ENCODE assay signal across 21 mouse cellular contexts in the genomic region with DNA sequence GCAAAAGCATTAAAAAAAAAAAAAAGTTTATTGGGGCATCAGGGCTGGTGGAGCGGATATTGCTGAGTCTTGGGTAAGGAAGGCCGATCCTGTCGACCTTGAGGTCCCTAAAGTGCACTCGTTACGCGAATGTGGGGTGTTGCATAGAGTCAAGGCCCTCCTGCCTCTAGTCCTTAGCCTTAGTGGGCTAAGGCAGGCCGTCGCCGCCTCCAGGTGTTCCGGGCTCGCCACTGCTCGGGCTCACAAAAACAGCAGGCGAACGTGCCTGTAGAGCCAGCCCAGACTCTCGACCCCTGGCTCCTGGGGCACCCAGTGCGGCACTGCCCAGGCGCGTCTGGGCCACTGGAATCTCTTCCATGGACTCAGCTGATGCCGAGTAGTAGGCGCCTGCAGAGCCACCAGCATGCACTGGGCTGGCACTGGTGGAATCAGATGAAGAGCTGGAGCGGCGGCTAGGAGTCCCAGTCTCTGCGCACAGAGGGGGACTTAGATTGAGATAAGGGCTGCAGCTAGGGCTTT. TPM values are rescaled to one million over a fixed set of nuclear protein-coding genes. Genes with fewer than 3 reads are reported as not detected.
DNase-seq lines count a peak whose midpoint lies in the region; ATAC-seq and TF ChIP-seq lines count a peak whose summit lies in the region.
"Had no signal": no experiment of that assay in that cellular context is flagged by ENCODE, and none has a peak within 500 bp of the region (broad histone marks: within the 10 kb centered on the region; RNA-seq: fewer than 3 reads in every experiment).

No protein-coding gene starts in this region.

- H3K27ac ChIP-seq in hindbrain, embryonic 11.5 days (ENCODE audit: low read depth, low read length) = no peak overlapping the region
- no peak overlapping the region for H3K27ac ChIP-seq in hindbrain, postnatal 0 days
- no peak overlapping the region for H3K27ac ChIP-seq in neural tube, embryonic 15.5 days (replicated peaks)

- TF ChIP-seq CTCF in hindbrain, postnatal 0 days (IDR thresholded peaks at IDR 0.05; ENCODE audit: low read depth) = no peak

- no peaks in the 10 kb centered on the region for H3K9me3 ChIP-seq in hindbrain, embryonic 11.5 days (ENCODE audit: control insufficient read depth, low read length)
- no peaks in the 10 kb centered on the region for H3K9me3 ChIP-seq in hindbrain, postnatal 0 days (ENCODE audit: low read length)
- H3K9me3 ChIP-seq in neural tube, embryonic 15.5 days (replicated peaks) = no peaks in the 10 kb centered on the region
- H3K9me3 ChIP-seq: hindbrain, embryonic 13.5 days had no signal

- peaks cover 8% of the 10 kb centered on the region for H3K27me3 ChIP-seq in hindbrain, embryonic 11.5 days (ENCODE audit: control insufficient read depth, insufficient read depth, low read length)
- H3K27me3 ChIP-seq in hindbrain, postnatal 0 days (ENCODE audit: insufficient read depth, low read length) = no peaks in the 10 kb centered on the region
- peaks cover 5% of the 10 kb centered on the region; the same call in 1 of the 2 replicates for H3K27me3 ChIP-seq in neural tube, embryonic 15.5 days (replicated peaks)

- H3K4me1 ChIP-seq in hindbrain, embryonic 11.5 days (replicated peaks; ENCODE audit: control insufficient read depth, insufficient read depth, low read length) = peaks cover 40% of the 10 kb centered on the region
- H3K4me1 ChIP-seq in hindbrain, postnatal 0 days (ENCODE audit: insufficient read depth, low read length) = peaks cover 42% of the 10 kb centered on the region
- H3K4me1 ChIP-seq in neural tube, embryonic 15.5 days = peaks cover 64% of the 10 kb centered on the region

- no peak overlapping the region for H3K9ac ChIP-seq in hindbrain, embryonic 11.5 days (ENCODE audit: low read depth, low read length)
- no peak overlapping the region for H3K9ac ChIP-seq in hindbrain, postnatal 0 days (replicated peaks; ENCODE audit: low read length)
- H3K9ac ChIP-seq in neural tube, embryonic 15.5 days (replicated peaks) = no peak overlapping the region
- H3K9ac ChIP-seq: hindbrain, embryonic 13.5 days had no signal

- H3K4me3 ChIP-seq in hindbrain, embryonic 11.5 days (ENCODE audit: low read depth, low read length) = no peak overlapping the region
- no peak overlapping the region for H3K4me3 ChIP-seq in hindbrain, postnatal 0 days (ENCODE audit: low read length)
- no peak overlapping the region for H3K4me3 ChIP-seq in neural tube, embryonic 15.5 days (replicated peaks)

- peak; percentile 53 for DNase-seq in cerebellum, adult 9-11 months
- no peak for DNase-seq in cerebellum, postnatal 36 days
- peak; percentile 34 for DNase-seq in hindbrain, embryonic 11.5 days (ENCODE audit: low spot score)
- DNase-seq in hindbrain, postnatal 0 days (ENCODE audit: low spot score) = no peak
- peak; percentile 45 for DNase-seq in neural tube, embryonic 10.5 days (ENCODE audit: extremely low spot score, low spot score)
- DNase-seq in testis, postnatal 10 days (ENCODE audit: low spot score) = peak; percentile 52
- DNase-seq: adrenal gland, postnatal 10 days; cerebellum, adult 2 months; gastrocnemius, postnatal 14 days; kidney, adult 11 months; kidney, postnatal 14 days; retina, postnatal 1 day; right cerebral cortex, postnatal 4 days; thymus, adult 18-20 months had no signal

- H3K4me2 ChIP-seq in hindbrain, embryonic 11.5 days (replicated peaks; ENCODE audit: low read depth, low read length) = no peak overlapping the region; the same call in 1 of the 2 replicates
- no peak overlapping the region for H3K4me2 ChIP-seq in hindbrain, postnatal 0 days (ENCODE audit: low read depth, low read length)
- H3K4me2 ChIP-seq in neural tube, embryonic 15.5 days = no peak overlapping the region

- no peak for ATAC-seq in hindbrain, embryonic 11.5 days (ENCODE audit: low FRiP score)
- no peak for ATAC-seq in hindbrain, postnatal 0 days
- no peak for ATAC-seq in neural tube, embryonic 15.5 days (ENCODE audit: low FRiP score)
- ATAC-seq in megakaryocyte, adult 5-6 weeks (ENCODE audit: poor library complexity, severe bottlenecking) = no peak

- 14% methylated on average over 23 of the region's 23 CpGs for WGBS in hindbrain, embryonic 11.5 days
- 46% methylated on average over 23 of the region's 23 CpGs for WGBS in hindbrain, postnatal 0 days
- WGBS in neural tube, embryonic 15.5 days = 26% methylated on average over 23 of the region's 23 CpGs

- no peaks in the 10 kb centered on the region for H3K36me3 ChIP-seq in hindbrain, embryonic 11.5 days (ENCODE audit: control insufficient read depth, insufficient read depth, low read length)
- H3K36me3 ChIP-seq in hindbrain, postnatal 0 days (ENCODE audit: insufficient read depth, low read length) = peaks cover 10% of the 10 kb centered on the region; the same call in 1 of the 2 replicates
- 0 out of 2 replicates have a peak, but pooled peaks cover 3% of the 10 kb centered on the region for H3K36me3 ChIP-seq in neural tube, embryonic 15.5 days

RNA-seq across cellular contexts. Expression of gene Tppp3, which starts 1.1 kb away (rescaled TPM):
- 206 and 218 TPM in 2 replicates for polyA plus RNA-seq in hindbrain, embryonic 11.5 days (2014; fragmentation: Nextera tagmentation; extraction: Ambion mirVana)
- 106 and 108 TPM in 2 replicates for total RNA-seq in hindbrain, postnatal 0 days (2014; rRNA removed)
- 197 and 201 TPM in 2 replicates for polyA plus RNA-seq in hindbrain, postnatal 0 days (2015; fragmentation: Nextera tagmentation; extraction: Ambion mirVana)
- polyA plus RNA-seq in neural tube, embryonic 15.5 days (2015; fragmentation: Nextera tagmentation; extraction: Ambion mirVana) = 253 and 288 TPM in 2 replicates
- total RNA-seq in megakaryocyte, adult 5-6 weeks (2015) = 2.5 and 2.9 TPM in 2 replicates
- 6.5 and 13.4 TPM in 2 replicates for total RNA-seq in megakaryocyte, adult 5-6 weeks (2017)

RNA-seq across cellular contexts. Expression of gene Zdhhc1, which starts 24.2 kb away (rescaled TPM):
- 19.0 and 19.7 TPM in 2 replicates for polyA plus RNA-seq in hindbrain, embryonic 11.5 days (2014; fragmentation: Nextera tagmentation; extraction: Ambion mirVana)
- total RNA-seq in hindbrain, postnatal 0 days (2014; rRNA removed) = 49.3 and 54.2 TPM in 2 replicates
- polyA plus RNA-seq in hindbrain, postnatal 0 days (2015; fragmentation: Nextera tagmentation; extraction: Ambion mirVana) = 31.3 and 34.7 TPM in 2 replicates
- 36.6 and 36.8 TPM in 2 replicates for polyA plus RNA-seq in neural tube, embryonic 15.5 days (2015; fragmentation: Nextera tagmentation; extraction: Ambion mirVana)
- 0.52 and 1.2 TPM in 2 replicates for total RNA-seq in megakaryocyte, adult 5-6 weeks (2015)
- total RNA-seq in megakaryocyte, adult 5-6 weeks (2017) = 0.20 and 0.92 TPM in 2 replicates

RNA-seq across cellular contexts. Expression of gene Hsd11b2, which starts 46.1 kb away (rescaled TPM):
- 19.6 and 21.1 TPM in 2 replicates for polyA plus RNA-seq in hindbrain, embryonic 11.5 days (2014; fragmentation: Nextera tagmentation; extraction: Ambion mirVana)
- total RNA-seq in hindbrain, postnatal 0 days (2014; rRNA removed) = 6.1 and 9.9 TPM in 2 replicates
- 6.3 and 7.4 TPM in 2 replicates for polyA plus RNA-seq in hindbrain, postnatal 0 days (2015; fragmentation: Nextera tagmentation; extraction: Ambion mirVana)
- 1.0 and 1.1 TPM in 2 replicates for polyA plus RNA-seq in neural tube, embryonic 15.5 days (2015; fragmentation: Nextera tagmentation; extraction: Ambion mirVana)
- not detected in 2 replicates for total RNA-seq in megakaryocyte, adult 5-6 weeks (2015)
- total RNA-seq in megakaryocyte, adult 5-6 weeks (2017) = not detected in 2 replicates
- total RNA-seq: liver, adult 2 months had no signal
- polyA plus RNA-seq: cortical plate, adult 2 months had no signal

RNA-seq across cellular contexts. Expression of gene Lrrc36, which starts 59.1 kb away (rescaled TPM):
- 2.8 and 3.0 TPM in 2 replicates for polyA plus RNA-seq in hindbrain, embryonic 11.5 days (2014; fragmentation: Nextera tagmentation; extraction: Ambion mirVana)
- total RNA-seq in hindbrain, postnatal 0 days (2014; rRNA removed) = 0.68 and 1.7 TPM in 2 replicates
- 0.50 and 0.66 TPM in 2 replicates for polyA plus RNA-seq in hindbrain, postnatal 0 days (2015; fragmentation: Nextera tagmentation; extraction: Ambion mirVana)
- 0.23 and 0.27 TPM in 2 replicates for polyA plus RNA-seq in neural tube, embryonic 15.5 days (2015; fragmentation: Nextera tagmentation; extraction: Ambion mirVana)
- 0.07 TPM in 1 of 2 replicates, not detected in the other for total RNA-seq in megakaryocyte, adult 5-6 weeks (2015)
- total RNA-seq in megakaryocyte, adult 5-6 weeks (2017) = not detected in 2 replicates
- total RNA-seq: liver, adult 2 months had no signal
- polyA plus RNA-seq: liver, adult 2 months had no signal

RNA-seq across cellular contexts. Expression of gene Kctd19, which starts 59.2 kb away (rescaled TPM):
- polyA plus RNA-seq in hindbrain, embryonic 11.5 days (2014; fragmentation: Nextera tagmentation; extraction: Ambion mirVana) = 0.14 TPM in 1 of 2 replicates, not detected in the other
- total RNA-seq in hindbrain, postnatal 0 days (2014; rRNA removed) = 0.11 and 0.16 TPM in 2 replicates
- polyA plus RNA-seq in hindbrain, postnatal 0 days (2015; fragmentation: Nextera tagmentation; extraction: Ambion mirVana) = 0.09 and 0.15 TPM in 2 replicates
- not detected in 2 replicates for polyA plus RNA-seq in neural tube, embryonic 15.5 days (2015; fragmentation: Nextera tagmentation; extraction: Ambion mirVana)
- total RNA-seq in megakaryocyte, adult 5-6 weeks (2015) = not detected in 2 replicates
- total RNA-seq in megakaryocyte, adult 5-6 weeks (2017) = not detected in 2 replicates
- total RNA-seq: liver, adult 2 months had no signal
- polyA plus RNA-seq: cortical plate, adult 2 months; embryonic facial prominence, embryonic 14.5 days; heart, embryonic 14.5 days; hindbrain, embryonic 13.5 days; liver, adult 2 months had no signal

Comparison
In these comparisons a context has a peak if more than half of its experiments do, and no peak if none do; other contexts are left out.
1. DNase-seq: peak in cerebellum, adult 9-11 months (single experiment), hindbrain, embryonic 11.5 days (single experiment), neural tube, embryonic 10.5 days (single experiment) and testis, postnatal 10 days (single experiment); none in cerebellum, postnatal 36 days (0 of 2) and hindbrain, postnatal 0 days (single experiment).